Comparison of ENCODE assay signal across 10 mouse cellular contexts in the genomic region with DNA sequence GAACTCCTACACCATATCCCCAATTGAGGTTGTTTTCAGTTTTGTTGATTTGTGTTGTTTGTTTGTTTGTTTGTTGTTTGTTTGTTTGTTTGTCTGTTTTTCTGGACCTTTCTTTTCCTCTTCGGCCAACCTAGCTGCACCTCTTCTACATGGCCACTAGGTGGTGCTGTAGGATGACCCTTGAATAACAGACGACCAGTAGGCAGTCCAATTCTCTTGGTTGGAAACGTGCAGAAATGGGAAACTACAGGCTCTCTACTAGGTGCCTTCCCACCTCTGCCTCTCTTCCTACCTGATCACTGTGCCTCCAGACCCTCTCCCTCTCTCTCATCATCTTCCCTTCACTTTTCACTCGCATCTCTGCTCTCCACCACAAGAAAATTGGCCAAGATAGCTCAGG. TPM values are rescaled to one million over a fixed set of nuclear protein-coding genes. Genes with fewer than 3 reads are reported as not detected.
DNase-seq lines count a peak whose midpoint lies in the region; ATAC-seq and TF ChIP-seq lines count a peak whose summit lies in the region.
"Had no signal": no experiment of that assay in that cellular context is flagged by ENCODE, and none has a peak within 500 bp of the region (broad histone marks: within the 10 kb centered on the region; RNA-seq: fewer than 3 reads in every experiment).

No protein-coding gene starts in this region.

- no peaks in the 10 kb centered on the region for H3K4me1 ChIP-seq in ES-E14 (ENCODE audit: control insufficient read depth in 2 of 2, insufficient read depth in 2 of 2, low read length in 2 of 2, poor library complexity in 1 of 2)
- no peaks in the 10 kb centered on the region for H3K4me1 ChIP-seq in forebrain, embryonic 16.5 days (replicated peaks; ENCODE audit: control insufficient read depth, insufficient read depth, low read length)
- H3K4me1 ChIP-seq in midbrain, embryonic 15.5 days: no peaks in the 10 kb centered on the region
- H3K4me1 ChIP-seq: embryonic facial prominence, embryonic 15.5 days had no signal

- no peaks in the 10 kb centered on the region for H3K27me3 ChIP-seq in forebrain, embryonic 16.5 days (replicated peaks; ENCODE audit: control insufficient read depth, insufficient read depth, low read length)
- H3K27me3 ChIP-seq in midbrain, embryonic 15.5 days (replicated peaks): no peaks in the 10 kb centered on the region

- DNase-seq in kidney, adult 8-10 months: peak; percentile 15 to 31
- DNase-seq in kidney, adult 11 months: no peak
- no peak for DNase-seq in ES-E14 (ENCODE audit: low read depth, low spot score)
- peak; percentile 60 for DNase-seq in cerebellum, adult 11-12 months
- DNase-seq in layer of hippocampus, postnatal 10 days (ENCODE audit: low spot score in 2 of 2): peak; percentile 71 to 74
- DNase-seq in thymus, postnatal 4 days: peak; percentile 57

- no peaks in the 10 kb centered on the region for H3K9me3 ChIP-seq in ES-E14 (ENCODE audit: control insufficient read depth, insufficient read depth, low read depth, low read length)
- H3K9me3 ChIP-seq in forebrain, embryonic 16.5 days (ENCODE audit: control insufficient read depth, low read length): no peaks in the 10 kb centered on the region
- H3K9me3 ChIP-seq in midbrain, embryonic 15.5 days: no peaks in the 10 kb centered on the region
- H3K9me3 ChIP-seq: embryonic facial prominence, embryonic 15.5 days had no signal

- in situ Hi-C loops in ES-E14 (cut with MboI; ENCODE audit: low sequenced_read_pairs in 2 of 2, unreplicated experiment in 2 of 2): loop anchor here in 1 of 2 experiments (10.0 kb wide), 1 partner anchor 371 kb away; no protein-coding TSS in a partner anchor

- WGBS in forebrain, embryonic 16.5 days: 1% methylated on average over 4 of the region's 4 CpGs
- 7% methylated on average over 4 of the region's 4 CpGs for WGBS in midbrain, embryonic 15.5 days

- peak; percentile 78 for ATAC-seq in forebrain, embryonic 16.5 days
- ATAC-seq in midbrain, embryonic 15.5 days (replicated peaks): peak; percentile 59; the same call in 1 of the 2 replicates

- no peak overlapping the region for H3K27ac ChIP-seq in ES-E14 (ENCODE audit: insufficient read depth, low read depth, low read length, poor library complexity, severe bottlenecking)
- no peak overlapping the region for H3K27ac ChIP-seq in forebrain, embryonic 16.5 days (ENCODE audit: low read length)
- no peak overlapping the region; the same call in 1 of the 2 replicates for H3K27ac ChIP-seq in midbrain, embryonic 15.5 days
- H3K27ac ChIP-seq: embryonic facial prominence, embryonic 15.5 days; macrophage had no signal

- H3K4me2 ChIP-seq in forebrain, embryonic 16.5 days (ENCODE audit: low read length): no peak overlapping the region
- no peak overlapping the region for H3K4me2 ChIP-seq in midbrain, embryonic 15.5 days
- H3K4me2 ChIP-seq: embryonic facial prominence, embryonic 15.5 days had no signal

- no peak overlapping the region for H3K9ac ChIP-seq in ES-E14 (ENCODE audit: insufficient read depth, low read depth, low read length, poor library complexity, severe bottlenecking)
- H3K9ac ChIP-seq in forebrain, embryonic 16.5 days (replicated peaks; ENCODE audit: low read depth, low read length): no peak overlapping the region
- no peak overlapping the region for H3K9ac ChIP-seq in midbrain, embryonic 15.5 days
- H3K9ac ChIP-seq: embryonic facial prominence, embryonic 15.5 days had no signal

- H3K36me3 ChIP-seq in ES-E14 (ENCODE audit: control insufficient read depth, insufficient read depth, low read length, poor library complexity, severe bottlenecking): no peaks in the 10 kb centered on the region
- H3K36me3 ChIP-seq in forebrain, embryonic 16.5 days (ENCODE audit: control insufficient read depth, insufficient read depth): no peaks in the 10 kb centered on the region
- no peaks in the 10 kb centered on the region for H3K36me3 ChIP-seq in midbrain, embryonic 15.5 days (replicated peaks)
- H3K36me3 ChIP-seq: embryonic facial prominence, embryonic 15.5 days had no signal

- H3K4me3 ChIP-seq in ES-E14 (ENCODE audit: insufficient read depth in 1 of 2, low read depth in 1 of 2, low read length in 2 of 2, poor library complexity in 1 of 2, severe bottlenecking in 1 of 2): no peak overlapping the region
- H3K4me3 ChIP-seq in forebrain, embryonic 16.5 days (replicated peaks; ENCODE audit: low read length): no peak overlapping the region
- no peak overlapping the region for H3K4me3 ChIP-seq in midbrain, embryonic 15.5 days
- H3K4me3 ChIP-seq: embryonic facial prominence, embryonic 15.5 days had no signal

TF ChIP-seq in ES-E14, 5 proteins besides CTCF, POLR2A, EP300 and RAD21:
- TF ChIP-seq CHD2 (IDR thresholded peaks at IDR 0.05; ENCODE audit: low read depth, low read length) (no peak), MAFK (IDR thresholded peaks at IDR 0.05; ENCODE audit: insufficient read depth, low read depth, low read length) (no peak), HCFC1 (IDR thresholded peaks at IDR 0.05; ENCODE audit: borderline replicate concordance, insufficient read depth, low read length) (no peak), ZC3H11A (IDR thresholded peaks at IDR 0.05; ENCODE audit: borderline replicate concordance, low read depth, low read length) (peak; percentile 65; the same call in 1 of the 2 replicates), ZNF384 (IDR thresholded peaks at IDR 0.05; ENCODE audit: low read depth, low read length) (no peak)

RNA-seq across cellular contexts. Expression of gene Kcna2, which starts 6.9 kb away (rescaled TPM):
- under 0.01 TPM in 1 of 2 replicates, not detected in the other for total RNA-seq in ES-E14 (2012; rRNA removed)
- 0.72 and 0.94 TPM in 2 replicates for polyA plus RNA-seq in forebrain, embryonic 16.5 days (2015; fragmentation: Nextera tagmentation; extraction: Ambion mirVana)
- total RNA-seq in layer of hippocampus, postnatal 10 days (2021): 10 to 100 TPM; 47.5 to 51.4 TPM
- 1.7 and 1.9 TPM in 2 replicates for polyA plus RNA-seq in midbrain, embryonic 15.5 days (2015; fragmentation: Nextera tagmentation; extraction: Ambion mirVana)

RNA-seq across cellular contexts. Expression of gene Kcna3, which starts 58.1 kb away (rescaled TPM):
- total RNA-seq in ES-E14 (2012; rRNA removed): 0.85 and 1.1 TPM in 2 replicates
- polyA plus RNA-seq in forebrain, embryonic 16.5 days (2015; fragmentation: Nextera tagmentation; extraction: Ambion mirVana): 14.7 and 15.7 TPM in 2 replicates
- 10 to 100 TPM; 18.6 to 22.6 TPM for total RNA-seq in layer of hippocampus, postnatal 10 days (2021)
- polyA plus RNA-seq in midbrain, embryonic 15.5 days (2015; fragmentation: Nextera tagmentation; extraction: Ambion mirVana): 18.8 and 22.1 TPM in 2 replicates

Comparison
In these comparisons a context has a peak if more than half of its experiments do, and no peak if none do; other contexts are left out.
1. DNase-seq: peak in kidney, adult 8-10 months (2 of 2), cerebellum, adult 11-12 months (single experiment), layer of hippocampus, postnatal 10 days (2 of 2) and thymus, postnatal 4 days (single experiment); none in kidney, adult 11 months (single experiment) and ES-E14 (single experiment).
2. RNA of gene Kcna2, which starts 6.9 kb away (total RNA-seq): 47.5 to 51.4 TPM in layer of hippocampus, postnatal 10 days; under 0.01 TPM in ES-E14; every median in the first group is over 10 times any median in the second.